Mouse (Mus musculus): ENCODE measurements around the gene Ppp2r5e.
"Not testable (repeated sequence)": the region's sequence is repeated elsewhere in the genome, so short reads cannot be mapped to it uniquely, and the experiment has no call there.

Ppp2r5e gene

DNA sequence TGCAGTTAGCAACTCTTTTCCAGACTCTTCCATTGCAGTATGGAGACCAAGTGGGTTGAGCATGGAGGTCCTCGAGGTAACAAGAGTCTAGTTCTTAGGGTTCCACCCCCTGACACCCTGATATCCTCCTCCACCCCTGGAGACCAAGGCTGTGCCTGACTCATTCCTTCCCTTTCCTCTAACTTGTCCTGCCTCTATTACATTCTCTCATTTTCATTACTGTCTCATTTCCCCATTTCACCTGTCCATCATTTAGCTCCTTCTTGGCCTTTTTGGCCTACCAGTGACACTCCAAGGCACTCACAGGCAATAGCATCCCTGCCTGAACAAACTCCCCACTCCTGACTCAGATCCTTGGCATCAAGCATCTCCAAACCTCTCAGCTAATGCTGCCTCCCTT is 98.3 kb downstream of the Ppp2r5e start:
- in situ Hi-C loops (cut with MboI, MseI), result no loop called here

DNA sequence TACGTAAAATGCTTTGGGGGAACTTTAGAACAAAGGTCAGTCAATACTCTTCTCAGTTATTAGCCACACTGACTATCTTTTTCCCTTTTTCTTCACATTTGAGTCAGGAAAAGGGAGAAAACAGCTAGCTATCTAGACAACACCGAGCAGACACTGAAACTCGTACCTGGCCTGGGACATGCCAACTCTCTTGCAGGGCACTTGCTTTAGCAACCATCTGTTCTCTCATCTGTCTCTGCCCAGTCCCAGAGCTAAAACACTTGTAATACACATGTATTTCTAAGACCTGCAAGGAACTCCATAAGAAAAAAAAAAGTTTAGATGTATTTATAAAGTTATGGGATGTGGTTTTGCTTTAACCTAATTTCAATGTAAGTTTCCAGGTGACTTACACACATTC is 100.4 kb downstream of the Ppp2r5e start:
- in situ Hi-C loops (cut with MboI, MseI), result no loop called here

- in situ Hi-C loops (cut with MboI, MseI), result no loop called here
These were observed 101.4 kb downstream of the Ppp2r5e start for GRCm38 (mm10) chr12:75494643-75495042.

- in situ Hi-C loops (cut with MboI, MseI), result no loop called here
These were observed 103.3 kb downstream of the Ppp2r5e start for GRCm38 (mm10) chr12:75492549-75493327.

DNA sequence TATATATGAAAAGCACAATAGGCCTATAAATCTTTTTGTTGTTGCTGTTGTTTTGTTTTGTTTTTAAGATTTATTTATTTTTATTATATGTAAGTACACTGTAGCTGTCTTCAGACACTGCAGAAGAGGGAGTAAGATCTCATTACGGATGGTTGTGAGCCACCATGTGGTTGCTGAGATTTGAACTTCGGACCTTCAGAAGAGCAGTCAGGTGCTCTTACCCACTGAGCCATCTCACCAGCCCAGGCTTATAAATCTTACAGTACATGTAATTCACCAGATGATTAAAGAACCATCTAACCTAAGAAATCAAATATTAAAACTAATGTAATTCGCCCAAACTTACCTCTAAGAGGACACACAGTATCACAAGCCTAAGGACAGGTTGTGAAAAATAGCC is 103.9 kb downstream of the Ppp2r5e start:
- in situ Hi-C loops (cut with MboI, MseI), result not testable (repeated sequence)

GRCm38 (mm10) chr12:75487500-75487899 is 108.5 kb downstream of the Ppp2r5e start:
- in situ Hi-C loops (cut with MboI, MseI), result no loop called here

- in situ Hi-C loops (cut with MboI, MseI), result no loop called here
These were observed 109.3 kb downstream of the Ppp2r5e start for GRCm38 (mm10) chr12:75486568-75487286.

DNA sequence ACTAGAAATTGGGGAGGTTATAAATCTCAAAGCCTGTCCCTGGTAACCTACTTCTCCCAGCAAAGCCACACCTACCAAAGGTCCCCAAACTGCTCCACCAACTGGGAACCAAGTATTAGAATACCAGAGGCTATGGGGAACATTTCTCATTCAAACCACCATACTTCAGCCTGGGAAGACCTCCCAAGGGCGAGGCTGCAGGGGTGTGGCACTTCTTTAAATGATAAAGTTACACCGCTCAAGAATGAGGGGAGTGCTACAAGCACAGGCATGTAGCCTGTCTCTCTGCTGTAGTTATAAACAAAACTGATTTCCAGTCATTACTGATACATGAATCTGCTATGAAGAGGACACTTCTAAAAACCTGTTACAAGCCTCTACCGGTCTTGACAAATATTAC is 113.3 kb downstream of the Ppp2r5e start:
- in situ Hi-C loops (cut with MboI, MseI), result no loop called here

GRCm38 (mm10) chr12:75482015-75482414 is 114.0 kb downstream of the Ppp2r5e start:
- in situ Hi-C loops (cut with MboI, MseI), result no loop called here

DNA sequence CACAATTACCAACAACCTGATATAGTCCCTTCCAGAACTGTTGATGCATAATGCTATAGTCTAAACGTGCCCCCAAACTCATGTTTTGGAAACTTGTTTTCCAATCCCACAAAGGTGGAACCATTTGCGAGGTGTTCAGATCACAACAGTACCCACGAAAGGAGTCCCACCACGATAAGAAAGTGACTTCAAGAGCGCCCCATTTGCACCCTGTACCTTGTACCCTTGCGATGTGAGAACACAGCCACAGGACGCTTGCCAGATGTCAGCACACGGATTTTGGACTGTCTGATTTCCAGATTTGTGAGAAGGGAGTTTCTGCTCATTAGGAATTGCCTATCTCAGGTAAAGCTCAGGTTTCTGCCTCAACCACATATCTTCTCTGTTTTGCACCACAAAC is 116.0 kb downstream of the Ppp2r5e start:
- in situ Hi-C loops (cut with MboI, MseI), result no loop called here

DNA sequence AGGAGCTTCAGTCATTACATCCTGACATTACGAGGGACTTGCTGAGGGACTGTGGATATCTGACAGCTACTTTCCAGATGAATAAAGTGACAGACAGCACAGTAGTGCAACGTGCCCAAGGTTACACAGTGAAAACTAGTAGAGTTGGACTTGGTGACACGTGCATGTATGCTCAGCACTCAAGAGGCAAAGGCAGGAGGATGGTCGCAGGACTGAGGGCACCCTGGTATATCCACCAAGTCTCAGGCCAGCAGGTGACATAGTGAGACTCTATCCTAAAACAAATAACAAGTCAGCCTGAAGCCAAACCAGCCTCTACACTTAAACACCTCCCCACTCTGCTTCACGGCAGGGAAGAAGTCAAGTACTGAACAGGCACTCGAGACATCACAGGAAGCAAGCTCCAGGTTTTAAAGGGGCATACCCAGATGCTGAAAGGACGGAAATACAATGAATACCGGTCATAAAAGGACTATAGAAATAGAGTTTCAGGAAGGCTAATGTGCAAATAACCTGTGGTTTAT is 116.6 kb downstream of the Ppp2r5e start:
- in situ Hi-C loops (cut with MboI, MseI), result no loop called here

- in situ Hi-C loops (cut with MboI, MseI), result no loop called here
These were observed 117.4 kb downstream of the Ppp2r5e start for GRCm38 (mm10) chr12:75478596-75478995.

- in situ Hi-C loops (cut with MboI, MseI), result no loop called here
These were observed 117.9 kb downstream of the Ppp2r5e start for GRCm38 (mm10) chr12:75478117-75478516.

DNA sequence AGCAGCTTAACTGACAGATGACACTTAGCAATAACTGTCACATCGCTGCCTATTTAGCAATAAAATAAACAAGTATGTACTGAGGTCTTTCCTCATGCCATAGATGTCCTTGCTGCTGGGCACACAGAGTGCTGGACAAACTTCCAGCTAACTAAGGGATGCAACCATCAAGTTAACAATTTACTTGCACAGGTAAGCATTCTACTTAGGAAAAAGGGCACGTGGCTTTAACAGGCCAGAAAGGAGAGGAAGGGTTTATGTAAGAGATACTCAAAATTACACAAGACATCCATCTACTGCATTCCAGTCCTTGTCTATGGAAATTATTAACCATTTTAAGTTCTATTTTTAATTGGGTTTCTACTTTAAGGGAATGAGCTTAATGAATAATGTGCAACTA is 123.0 kb downstream of the Ppp2r5e start:
- in situ Hi-C loops (cut with MboI, MseI), result loop anchor here (25.0 kb wide), 2 partner anchors 89 to 164 kb away; no protein-coding TSS in a partner anchor

DNA sequence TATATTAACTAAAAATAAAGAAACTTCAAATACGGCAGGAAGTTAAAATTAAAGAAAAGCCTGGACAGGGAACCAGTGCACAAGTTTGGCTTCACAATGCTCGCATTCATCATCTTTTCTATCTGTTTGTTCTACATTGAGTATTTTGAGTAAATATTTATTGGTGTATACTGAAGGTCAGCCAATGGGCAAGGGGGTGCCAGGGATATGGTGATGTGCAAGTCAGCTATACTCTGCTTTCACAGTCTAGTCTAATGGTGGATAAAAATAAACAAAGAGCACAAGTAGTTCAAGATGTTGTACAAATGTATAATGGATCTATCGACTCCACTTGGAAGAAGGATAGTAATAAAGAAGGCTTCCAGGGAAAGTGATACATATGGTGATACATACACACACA is 123.9 kb downstream of the Ppp2r5e start:
- in situ Hi-C loops (cut with MboI, MseI), result loop anchor here (25.0 kb wide), 2 partner anchors 90 to 165 kb away; no protein-coding TSS in a partner anchor

- in situ Hi-C loops (cut with MboI, MseI), result loop anchor here (25.0 kb wide), 2 partner anchors 94 to 169 kb away; no protein-coding TSS in a partner anchor
These were observed 128.2 kb downstream of the Ppp2r5e start for GRCm38 (mm10) chr12:75467814-75468213.

DNA sequence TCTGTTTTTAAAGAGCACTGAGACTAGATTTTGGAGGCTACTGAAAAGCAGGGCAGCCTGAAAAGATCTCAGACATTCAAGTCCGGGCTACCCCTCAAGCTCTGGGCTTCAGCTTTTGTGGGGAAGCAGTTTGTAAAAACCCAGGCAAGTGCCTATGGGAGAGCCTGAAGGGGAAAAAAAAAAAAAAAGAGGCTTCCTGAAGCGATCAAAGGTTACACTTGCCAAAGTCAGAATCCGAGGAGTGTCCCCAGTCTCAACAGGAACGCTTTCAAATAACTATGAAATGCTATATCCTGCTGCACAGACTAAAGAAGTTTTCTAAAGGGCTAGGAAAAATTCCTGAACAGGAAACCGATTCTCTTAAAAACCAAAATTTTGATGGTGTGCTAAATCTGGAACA is 128.9 kb downstream of the Ppp2r5e start:
- in situ Hi-C loops (cut with MboI, MseI), result loop anchor here (25.0 kb wide), 2 partner anchors 95 to 170 kb away; no protein-coding TSS in a partner anchor

DNA sequence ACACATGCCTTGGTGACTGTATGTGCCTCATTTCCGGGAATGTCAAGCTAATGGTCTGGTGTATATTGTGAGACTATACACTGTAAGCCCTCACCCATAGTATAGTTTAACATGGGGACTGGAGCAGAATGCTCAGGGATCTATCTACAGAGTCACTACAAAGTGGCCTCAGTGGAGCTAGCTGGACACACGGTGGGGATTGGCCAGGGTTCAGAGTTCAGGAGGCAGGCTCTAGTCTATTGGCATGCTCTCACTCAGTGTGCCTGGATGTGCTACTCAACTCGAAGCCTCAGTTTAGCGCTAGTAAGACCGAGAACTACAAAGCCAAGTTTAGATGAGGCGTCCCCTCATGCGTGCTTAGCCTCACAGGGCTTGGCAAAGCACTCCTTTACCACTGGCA is 129.8 kb downstream of the Ppp2r5e start:
- in situ Hi-C loops (cut with MboI, MseI), result loop anchor here (25.0 kb wide), 2 partner anchors 96 to 171 kb away; no protein-coding TSS in a partner anchor

DNA sequence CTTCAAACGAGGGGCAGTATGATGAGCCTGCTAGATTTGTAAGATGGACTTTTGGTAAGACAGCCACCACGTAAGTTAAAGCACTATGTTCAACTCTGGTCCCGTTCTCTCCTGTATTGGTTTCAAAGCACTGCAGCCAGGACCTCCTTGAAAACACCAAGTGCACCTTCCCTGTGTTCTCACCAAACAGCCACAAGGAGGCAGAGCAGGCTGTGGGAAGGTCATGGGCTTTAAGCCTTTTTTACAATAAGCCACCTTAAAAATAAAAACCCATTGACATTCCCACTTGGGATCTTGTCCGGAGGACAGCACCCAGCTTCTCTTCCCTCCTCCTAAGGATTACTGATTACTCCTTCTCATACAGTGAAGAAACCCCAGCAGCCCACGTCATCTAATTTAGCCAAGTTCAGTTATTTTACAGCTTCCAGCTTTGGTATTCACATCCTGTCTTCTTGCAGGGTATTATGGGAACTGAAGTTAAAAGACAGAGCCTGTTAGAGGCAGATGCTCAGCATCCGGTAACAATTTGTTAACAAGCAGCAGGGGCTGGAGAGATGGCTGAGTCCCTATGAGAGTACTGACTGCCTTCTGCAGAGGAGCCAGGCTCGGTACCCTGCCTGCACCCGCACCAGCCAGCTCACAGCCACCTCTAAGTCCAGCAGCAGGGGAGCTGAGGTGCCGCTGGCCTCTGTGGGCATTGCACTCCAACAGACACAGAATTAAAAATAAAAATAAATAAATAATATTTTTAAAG is 131.9 kb downstream of the Ppp2r5e start:
- in situ Hi-C loops (cut with MboI, MseI), result loop anchor here (25.0 kb wide), 2 partner anchors 98 to 173 kb away; no protein-coding TSS in a partner anchor

DNA sequence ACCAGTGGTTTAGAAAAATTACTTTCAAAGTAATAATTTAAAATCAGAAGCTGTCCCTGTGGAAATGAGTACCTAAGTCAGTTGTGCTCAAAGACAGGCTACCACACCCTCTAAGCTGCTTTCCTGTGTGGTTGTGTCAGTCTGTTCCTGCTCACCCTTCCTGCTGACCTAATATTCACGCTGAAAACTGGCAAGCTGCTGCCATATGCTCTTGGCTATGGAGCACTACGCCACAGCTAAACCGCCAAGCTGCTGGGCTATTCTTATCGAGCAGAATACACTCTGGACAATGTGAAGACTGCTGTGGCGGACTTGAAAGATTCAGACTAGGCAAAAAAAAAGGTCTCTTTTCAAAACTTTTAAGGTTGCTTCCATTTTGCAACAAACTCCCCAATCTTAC is 135.5 kb downstream of the Ppp2r5e start:
- in situ Hi-C loops (cut with MboI, MseI), result loop anchor here (25.0 kb wide), 2 partner anchors 102 to 177 kb away; no protein-coding TSS in a partner anchor

DNA sequence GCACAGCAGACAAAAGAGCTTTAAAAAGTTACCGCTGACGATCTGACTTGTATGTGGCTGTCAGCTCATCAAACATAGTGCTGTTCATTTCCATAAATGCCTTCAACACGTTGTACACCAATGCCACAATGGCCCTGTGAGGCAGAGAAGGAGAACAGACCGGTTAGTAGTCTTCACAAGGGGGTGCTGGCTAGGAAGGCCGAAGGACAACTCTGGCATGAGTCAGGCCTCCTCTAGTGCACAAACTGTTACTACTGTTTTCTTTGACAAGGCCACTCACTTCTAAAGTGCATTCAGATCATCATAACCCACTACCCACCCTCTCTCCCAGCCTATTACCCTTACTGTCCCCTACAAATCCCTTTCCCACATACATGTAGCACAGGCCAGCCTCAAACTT is 136.4 kb downstream of the Ppp2r5e start:
- in situ Hi-C loops (cut with MboI, MseI), result loop anchor here (25.0 kb wide), 2 partner anchors 103 to 178 kb away; no protein-coding TSS in a partner anchor

Measured in T-helper 17 cell (primary cell).